In the genomic region with DNA sequence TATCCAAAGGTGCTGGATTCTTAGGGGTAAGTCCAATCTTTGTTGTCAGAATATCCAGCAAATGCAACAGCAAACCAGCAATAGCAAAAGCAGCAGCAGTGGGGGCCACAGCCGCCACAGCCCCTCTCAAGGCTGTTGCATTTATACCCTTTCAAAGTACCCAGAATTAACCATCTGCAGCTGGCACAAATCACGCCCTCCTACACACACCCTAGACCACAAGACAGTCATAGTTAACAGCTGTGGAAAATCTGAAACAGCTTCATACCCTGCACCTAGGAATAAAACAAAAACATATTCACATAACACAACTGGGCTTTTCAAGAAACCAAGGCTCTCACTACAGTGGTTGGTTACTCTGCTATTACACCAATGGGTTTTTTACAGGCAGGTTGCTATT, we compare ENCODE assay signal across 31 mouse cellular contexts. TPM values are rescaled to one million over a fixed set of nuclear protein-coding genes. Genes with fewer than 3 reads are reported as not detected.
DNase-seq lines count a peak whose midpoint lies in the region; ATAC-seq lines count a peak whose summit lies in the region.
"Had no signal": no experiment of that assay in that cellular context is flagged by ENCODE, and none has a peak within 500 bp of the region (broad histone marks: within the 10 kb centered on the region; RNA-seq: fewer than 3 reads in every experiment).

No protein-coding gene starts in this region.

- H3K4me2 ChIP-seq in limb, embryonic 13.5 days (replicated peaks): no peak overlapping the region
- H3K4me2 ChIP-seq: forebrain, embryonic 15.5 days; hindbrain, embryonic 15.5 days; lung, embryonic 14.5 days; midbrain, embryonic 15.5 days; neural tube, embryonic 13.5 days had no signal

- no peak overlapping the region for H3K9ac ChIP-seq in limb, embryonic 13.5 days
- H3K9ac ChIP-seq: forebrain, embryonic 15.5 days; hindbrain, embryonic 15.5 days; liver, embryonic 14.5 days; lung, embryonic 14.5 days; midbrain, embryonic 15.5 days; neural tube, embryonic 13.5 days had no signal

- H3K9me3 ChIP-seq in limb, embryonic 13.5 days: no peaks in the 10 kb centered on the region
- no peaks in the 10 kb centered on the region for H3K9me3 ChIP-seq in limb, embryonic 10.5 days (replicated peaks)
- H3K9me3 ChIP-seq: forebrain, embryonic 10.5 days; forebrain, embryonic 15.5 days; hindbrain, embryonic 10.5 days; hindbrain, embryonic 15.5 days; midbrain, embryonic 10.5 days; midbrain, embryonic 15.5 days; neural tube, embryonic 13.5 days had no signal

- no peaks in the 10 kb centered on the region for H3K4me1 ChIP-seq in limb, embryonic 13.5 days
- H3K4me1 ChIP-seq in limb, embryonic 10.5 days: no peaks in the 10 kb centered on the region
- H3K4me1 ChIP-seq: forebrain, embryonic 10.5 days; forebrain, embryonic 15.5 days; hindbrain, embryonic 10.5 days; hindbrain, embryonic 15.5 days; midbrain, embryonic 10.5 days; midbrain, embryonic 15.5 days; neural tube, embryonic 13.5 days had no signal

- no peaks in the 10 kb centered on the region for H3K27me3 ChIP-seq in limb, embryonic 13.5 days
- H3K27me3 ChIP-seq in limb, embryonic 10.5 days (ENCODE audit: low read depth, poor library complexity, severe bottlenecking): no peaks in the 10 kb centered on the region
- H3K27me3 ChIP-seq: forebrain, embryonic 15.5 days; hindbrain, embryonic 15.5 days; midbrain, embryonic 15.5 days; neural tube, embryonic 13.5 days had no signal

- intact Hi-C loops in gastrocnemius, postnatal 36 days (cut with DNase I): no loop called here

- peaks cover 39% of the 10 kb centered on the region for H3K36me3 ChIP-seq in limb, embryonic 13.5 days
- H3K36me3 ChIP-seq in limb, embryonic 10.5 days: peaks cover 48% of the 10 kb centered on the region

- 63% methylated on average over 2 of the region's 2 CpGs for WGBS in limb, embryonic 13.5 days
- WGBS in limb, embryonic 10.5 days: 85% methylated on average over 2 of the region's 2 CpGs

- no peak overlapping the region for H3K27ac ChIP-seq in limb, embryonic 13.5 days
- no peak overlapping the region for H3K27ac ChIP-seq in limb, embryonic 10.5 days
- H3K27ac ChIP-seq: forebrain, embryonic 10.5 days; forebrain, embryonic 15.5 days; hindbrain, embryonic 10.5 days; hindbrain, embryonic 15.5 days; layer of hippocampus, adult 2 months; liver, embryonic 14.5 days; midbrain, embryonic 10.5 days; midbrain, embryonic 15.5 days; neural tube, embryonic 13.5 days; stomach, postnatal 0 days had no signal

- no peak for DNase-seq in limb, embryonic 10.5 days (ENCODE audit: low spot score)
- peak; percentile 4 for DNase-seq in induced T-regulatory cell, adult 2 months (ENCODE audit: low read depth)
- DNase-seq in gastrocnemius, postnatal 36 days: no peak
- DNase-seq in neural tube, embryonic 10.5 days (ENCODE audit: extremely low spot score, low spot score): no peak
- no peak for DNase-seq in adrenal gland, postnatal 36 days
- DNase-seq: B cell, adult 2 months; cerebellum, adult 11 months; cerebellum, adult 9-10 months; cerebellum, postnatal 36 days; heart, postnatal 14 days; kidney, adult 2 months; kidney, postnatal 36 days; left cerebral cortex, postnatal 4 days; liver; lung, embryonic 14.5 days; lung, postnatal 14 days; right cerebral cortex, postnatal 4 days; thymus, adult 2 months; thymus, postnatal 36 days had no signal

- peak; percentile 76 for ATAC-seq in limb, embryonic 13.5 days (ENCODE audit: low FRiP score, low read depth)
- ATAC-seq in activated CD4-positive, CD25-positive, alpha-beta regulatory T cell, adult 4 months: peak; percentile 14
- ATAC-seq: forebrain, embryonic 15.5 days; midbrain, embryonic 15.5 days had no signal

- H3K4me3 ChIP-seq in limb, embryonic 13.5 days: no peak overlapping the region
- no peak overlapping the region for H3K4me3 ChIP-seq in limb, embryonic 10.5 days
- H3K4me3 ChIP-seq: forebrain, embryonic 10.5 days; forebrain, embryonic 15.5 days; hindbrain, embryonic 10.5 days; hindbrain, embryonic 15.5 days; layer of hippocampus, adult 2 months; midbrain, embryonic 10.5 days; midbrain, embryonic 15.5 days; neural tube, embryonic 13.5 days had no signal

RNA-seq across cellular contexts. Expression of a gene that starts 34.6 kb away (rescaled TPM):
- 99.9 and 107 TPM in 2 replicates for polyA plus RNA-seq in limb, embryonic 13.5 days (2015; fragmentation: Nextera tagmentation; extraction: Ambion mirVana)
- 128 and 138 TPM in 2 replicates for polyA plus RNA-seq in limb, embryonic 10.5 days (2016; fragmentation: Nextera tagmentation; extraction: Ambion mirVana)
- 1 to 10 TPM; 5.9 to 6.0 TPM for polyA plus RNA-seq in activated CD4-positive, CD25-positive, alpha-beta regulatory T cell, adult 4 months (2017; shearing (Covaris generic))
- under 1 TPM; 0.77 to 0.99 TPM for total RNA-seq in gastrocnemius, postnatal 36 days (2021)
- total RNA-seq in adrenal gland, postnatal 36 days (2021): 1 to 10 TPM; 2.9 to 4.6 TPM

RNA-seq across cellular contexts. Expression of a gene that starts 49.4 kb away (rescaled TPM):
- 2.5 and 2.8 TPM in 2 replicates for polyA plus RNA-seq in limb, embryonic 13.5 days (2015; fragmentation: Nextera tagmentation; extraction: Ambion mirVana)
- 1.3 and 2.0 TPM in 2 replicates for polyA plus RNA-seq in limb, embryonic 10.5 days (2016; fragmentation: Nextera tagmentation; extraction: Ambion mirVana)
- polyA plus RNA-seq in activated CD4-positive, CD25-positive, alpha-beta regulatory T cell, adult 4 months (2017; shearing (Covaris generic)): 1 to 10 TPM; 3.0 to 3.6 TPM
- 10 to 100 TPM; 13.8 TPM for total RNA-seq in gastrocnemius, postnatal 36 days (2021)
- total RNA-seq in adrenal gland, postnatal 36 days (2021): 10 to 100 TPM; 26.9 to 31.0 TPM

Comparison
In these comparisons a context has a peak if more than half of its experiments do, and no peak if none do; other contexts are left out.
1. RNA of a gene that starts 34.6 kb away (polyA plus RNA-seq): 128 to 138 TPM in limb, embryonic 10.5 days and 99.9 to 107 TPM in limb, embryonic 13.5 days; 5.9 to 6.0 TPM in activated CD4-positive, CD25-positive, alpha-beta regulatory T cell, adult 4 months; every median in the first group is over 10 times any median in the second.